Mouse (Mus musculus) heart, postnatal 14 days (tissue): ENCODE measurements around the gene Acer3. TPM values are rescaled to one million over a fixed set of nuclear protein-coding genes. Genes with fewer than 3 reads are reported as not detected.

Source experiments
- DNase-seq, 2 experiments: peaks; one replicate each; pipeline ENCODE4 v3.0.0; 2021 to 2022
- intact Hi-C: fragments of 180-260 bp; cut with DNase I; formaldehyde crosslinking; loops from one replicate; pipeline ENCODE4 v1.15.1; 2025
- total RNA-seq, 2 experiments: library from RNA; stranded (reverse); gene quantifications; 2 replicates each; pipeline ENCODE4 v1.2.3; 2021

Acer3 gene
- total RNA-seq, 2 experiments from 2014 or later: 9.9 to 11.3 TPM

- no peak for DNase-seq
- intact Hi-C loops: no loop called here
These were observed 158.8 kb downstream of the Acer3 start for GRCm38 (mm10) chr7:98162239-98162638.

- peak in 1 of 2 experiments; percentile 46 for DNase-seq
- intact Hi-C loops: no loop called here
These were observed 160.8 kb downstream of the Acer3 start for GRCm38 (mm10) chr7:98160041-98160740.

- intact Hi-C loops: no loop called here
- DNase-seq: no peak
These were observed 162.5 kb downstream of the Acer3 start for GRCm38 (mm10) chr7:98158481-98158880.

- DNase-seq: no peak
- intact Hi-C loops: no loop called here
These were observed 163.2 kb downstream of the Acer3 start for GRCm38 (mm10) chr7:98157636-98158332.

Other genes starting within 250 kb of the Acer3 start
- 1 to 10 TPM; 5.4 to 6.3 TPM for gene Myo7a, start 201.7 kb downstream of the Acer3 start, total RNA-seq
- under 1 TPM; 0.22 TPM for gene Omp, start 175.7 kb downstream of the Acer3 start, total RNA-seq
- gene Capn5, start 142.9 kb downstream of the Acer3 start, total RNA-seq: 1 to 10 TPM; 2.7 to 3.9 TPM
- gene B3gnt6, start 121.7 kb downstream of the Acer3 start, total RNA-seq: not detected
- 1 to 10 TPM; 4.0 to 4.4 TPM for gene Tsku, start 40.1 kb upstream of the Acer3 start, total RNA-seq
- under 1 TPM in 1 of 2 experiments, not detected in 1; 0.17 TPM for gene Gucy2d, start 119.2 kb upstream of the Acer3 start, total RNA-seq
- 10 to 100 TPM; 11.9 to 15.4 TPM for gene Lrrc32, start 168.1 kb upstream of the Acer3 start, total RNA-seq